Mouse (Mus musculus): Measurements from ENCODE around the gene Dmd.

DNA sequence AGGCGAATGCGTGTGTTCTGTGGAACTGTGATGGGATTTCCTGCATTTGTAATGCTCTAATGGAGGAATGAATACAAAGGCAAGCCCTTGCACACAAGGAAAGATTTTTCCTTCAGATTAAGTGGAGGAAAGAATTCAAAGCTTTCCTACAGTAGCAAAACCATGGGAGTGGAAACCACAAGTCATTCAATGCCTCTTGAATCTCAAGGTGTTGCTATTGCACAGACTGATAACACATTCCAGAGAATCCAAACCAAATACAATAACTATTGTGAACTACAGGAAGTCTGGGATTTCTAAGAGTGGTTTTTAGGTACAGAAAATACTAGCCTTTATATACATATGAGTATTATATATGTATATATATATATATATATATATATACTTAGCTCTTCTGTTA is 2258.3 kb downstream of the Dmd start:
- TF ChIP-seq CTCF (IDR thresholded peaks at IDR 0.05; ENCODE audit: borderline replicate concordance, control insufficient read depth, extremely low read depth, insufficient read depth, low read length, poor library complexity), result no peak
- no peak for TF ChIP-seq POLR2A (IDR thresholded peaks at IDR 0.05; ENCODE audit: control insufficient read depth, extremely low read depth, insufficient read depth, low read length, poor library complexity)
